ENCODE assay signal across 8 mouse cellular contexts in the genomic region with DNA sequence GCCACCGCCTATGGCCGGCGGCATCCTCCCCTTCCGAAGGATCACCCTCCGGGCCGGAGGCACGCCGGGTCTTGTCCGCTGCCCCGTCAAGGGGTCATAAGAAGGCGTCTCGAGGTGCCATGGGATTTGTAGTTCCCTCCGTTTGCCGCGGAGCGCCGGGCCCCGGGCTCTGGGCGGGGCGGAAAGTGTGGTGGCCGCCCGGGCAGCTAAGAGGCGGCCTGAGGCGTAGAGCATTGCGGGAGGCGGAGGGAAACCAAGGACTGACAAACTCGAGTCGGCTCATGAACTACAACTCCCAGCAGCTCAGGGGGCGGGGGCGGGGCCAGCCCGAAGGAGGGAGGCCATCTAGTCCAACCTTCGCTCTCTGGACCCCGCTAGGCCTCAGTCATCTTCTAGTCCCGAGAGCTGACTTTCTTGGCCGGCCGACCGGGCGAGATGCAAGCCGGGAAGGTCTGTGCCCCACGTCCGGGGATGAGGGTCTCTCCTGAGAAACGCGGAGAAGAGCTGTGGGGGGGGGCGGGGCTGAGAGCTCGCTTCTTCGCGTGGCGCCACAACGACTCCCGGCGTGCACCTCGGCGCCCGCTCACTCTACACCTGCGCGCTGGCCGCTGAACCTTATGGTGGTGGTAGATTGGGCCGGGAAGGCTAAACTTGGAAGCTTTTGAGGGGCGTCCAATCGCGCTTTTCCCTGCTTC. TPM values are rescaled to one million over a fixed set of nuclear protein-coding genes. Genes with fewer than 3 reads are reported as not detected.
A peak's percentile ranks its signal among the peaks of the same experiment; 100 is the strongest.
DNase-seq lines count a peak whose midpoint lies in the region; ATAC-seq lines count a peak whose summit lies in the region.

A gene (minus strand): TSS at position 574 of the 695 bp plus-strand sequence.

- peak within 1 kb of the TSS; percentile 86 for H3K9ac ChIP-seq in heart, embryonic 14.5 days (ENCODE audit: low read length)
- H3K9ac ChIP-seq in liver, embryonic 13.5 days: peak within 1 kb of the TSS; percentile 82
- peak within 1 kb of the TSS; percentile 84 for H3K9ac ChIP-seq in stomach, embryonic 16.5 days (ENCODE audit: low read length)

- no peaks in the 10 kb centered on the region for H3K27me3 ChIP-seq in heart, embryonic 14.5 days (ENCODE audit: control insufficient read depth, insufficient read depth, low read length)
- H3K27me3 ChIP-seq in liver, embryonic 13.5 days: no peaks in the 10 kb centered on the region
- no peaks in the 10 kb centered on the region for H3K27me3 ChIP-seq in stomach, embryonic 16.5 days (ENCODE audit: control insufficient read depth, insufficient read depth, low read length)

- peak within 1 kb of the TSS; percentile 88 to 95 for H3K27ac ChIP-seq in heart, embryonic 14.5 days (replicated peaks in 1 of 2; ENCODE audit: control insufficient read depth in 1 of 2, insufficient read depth in 1 of 2, low read depth in 2 of 2, low read length in 2 of 2)
- H3K27ac ChIP-seq in liver, embryonic 13.5 days: peak within 1 kb of the TSS; percentile 81
- peak within 1 kb of the TSS; percentile 96 for H3K27ac ChIP-seq in stomach, embryonic 16.5 days (ENCODE audit: low read length)

- H3K4me2 ChIP-seq in heart, embryonic 14.5 days (ENCODE audit: low read length): peak within 1 kb of the TSS; percentile 67
- peak within 1 kb of the TSS; percentile 77 for H3K4me2 ChIP-seq in liver, embryonic 13.5 days
- peak within 1 kb of the TSS; percentile 83 for H3K4me2 ChIP-seq in stomach, embryonic 16.5 days (ENCODE audit: low read depth, low read length)

- WGBS in heart, embryonic 14.5 days: under 1% methylated on average over 53 of the region's 61 CpGs
- WGBS in liver, embryonic 13.5 days (ENCODE audit: insufficient replicate concordance): under 1% methylated on average over 60 of the region's 61 CpGs
- WGBS in stomach, embryonic 16.5 days: under 1% methylated on average over 61 of the region's 61 CpGs

- no peaks in the 10 kb centered on the region for H3K36me3 ChIP-seq in heart, embryonic 14.5 days (ENCODE audit: control insufficient read depth, insufficient read depth, low read length)
- peaks cover 9% of the 10 kb centered on the region for H3K36me3 ChIP-seq in liver, embryonic 13.5 days
- peaks cover 5% of the 10 kb centered on the region for H3K36me3 ChIP-seq in stomach, embryonic 16.5 days (ENCODE audit: control insufficient read depth, insufficient read depth, low read length)

- ATAC-seq in CD4-positive, CD25-positive, alpha-beta regulatory T cell, adult 4 months: peak; percentile 91
- ATAC-seq in heart, embryonic 14.5 days (ENCODE audit: insufficient number of reproducible peaks, insufficient read depth, low FRiP score, low read depth): peak; percentile 98
- peak; percentile 96 for ATAC-seq in liver, embryonic 13.5 days (ENCODE audit: low read depth)
- peak; percentile 98 for ATAC-seq in stomach, embryonic 16.5 days (ENCODE audit: insufficient read depth, low FRiP score)

- H3K4me3 ChIP-seq in heart, embryonic 14.5 days (ENCODE audit: control insufficient read depth in 1 of 2, insufficient read depth in 1 of 2, low read depth in 1 of 2, low read length in 2 of 2): peak within 1 kb of the TSS; percentile 64 to 97
- peak within 1 kb of the TSS; percentile 75 for H3K4me3 ChIP-seq in liver, embryonic 13.5 days (replicated peaks)
- peak within 1 kb of the TSS; percentile 94 for H3K4me3 ChIP-seq in stomach, embryonic 16.5 days (replicated peaks; ENCODE audit: low read length)

- peaks cover 0 to 8% of the 10 kb centered on the region in 2 experiments; a peak in 3 of 4 replicates for H3K4me1 ChIP-seq in heart, embryonic 14.5 days (ENCODE audit: control insufficient read depth in 2 of 2, insufficient read depth in 2 of 2, low read length in 2 of 2)
- peaks cover 25% of the 10 kb centered on the region for H3K4me1 ChIP-seq in liver, embryonic 13.5 days (replicated peaks)
- H3K4me1 ChIP-seq in stomach, embryonic 16.5 days (ENCODE audit: control insufficient read depth, insufficient read depth, low read length): peaks cover 8% of the 10 kb centered on the region

- peak; percentile 89 for DNase-seq in c-Kit-negative CD71-positive TER-119-positive erythroid progenitor cells, embryonic 14.5 days (ENCODE audit: low read depth, low spot score)
- peak; percentile 94 for DNase-seq in fibroblast of lung, adult 2 months (ENCODE audit: low read depth)
- DNase-seq in kidney, postnatal 14 days: peak; percentile 96
- peak; percentile 90 for DNase-seq in liver, embryonic 13.5 days
- DNase-seq in neural tube, embryonic 10.5 days (ENCODE audit: extremely low spot score, low spot score): peak; percentile 96

- peaks cover 7% of the 10 kb centered on the region; the same call in 1 of the 2 replicates for H3K9me3 ChIP-seq in heart, embryonic 14.5 days (ENCODE audit: control insufficient read depth, low read length)
- H3K9me3 ChIP-seq in liver, embryonic 13.5 days (replicated peaks): no peaks in the 10 kb centered on the region; the same call in 1 of the 2 replicates
- no peaks in the 10 kb centered on the region for H3K9me3 ChIP-seq in stomach, embryonic 16.5 days (replicated peaks; ENCODE audit: control insufficient read depth, low read length)

RNA-seq across cellular contexts. Expression of the gene that starts here (rescaled TPM):
- 1 to 10 TPM in 1 of 2 experiments, under 1 TPM in 1; 0.89 to 1.1 TPM for polyA plus RNA-seq in CD4-positive, CD25-positive, alpha-beta regulatory T cell, adult 4 months (2017; shearing (Covaris generic))
- 13.5 and 14.1 TPM in 2 replicates for polyA plus RNA-seq in heart, embryonic 14.5 days (2014; fragmentation: Nextera tagmentation; extraction: Ambion mirVana)
- polyA plus RNA-seq in liver, embryonic 13.5 days (2015; fragmentation: Nextera tagmentation; extraction: Ambion mirVana): 3.8 and 4.9 TPM in 2 replicates
- polyA plus RNA-seq in stomach, embryonic 16.5 days (2015; fragmentation: Nextera tagmentation; extraction: Ambion mirVana): 13.7 and 15.9 TPM in 2 replicates

Comparison
In these comparisons a context has a peak if more than half of its experiments do, and no peak if none do; other contexts are left out.
1. Peak in every context shown above with its lines: DNase-seq, ATAC-seq, H3K4me3 ChIP-seq and H3K27ac ChIP-seq.